Mouse (Mus musculus) heart, adult 2 months (tissue): ENCODE measurements around the gene Alg14. TPM values are rescaled to one million over a fixed set of nuclear protein-coding genes. Genes with fewer than 3 reads are reported as not detected.

Source experiments
- DNase-seq, 2 experiments: peaks; one replicate each; pipeline ENCODE4 v3.0.0; 2021
- H3K27ac ChIP-seq: fragments of 200-600 bp; 2 replicates; pipeline ENCODE4 v1.8.1; 2022
- H3K27me3 ChIP-seq: fragments of 200-500 bp; 2 replicates; pipeline ENCODE4 v1.6.1; 2012; ENCODE audit warnings: mild to moderate bottlenecking, low read length, inconsistent platforms, mixed read lengths; ENCODE audit not compliant: control insufficient read depth, insufficient read depth
- H3K36me3 ChIP-seq: fragments of 200-500 bp; 2 replicates; pipeline ENCODE4 v1.6.1; 2012; ENCODE audit warnings: low read length, inconsistent platforms; ENCODE audit not compliant: control insufficient read depth, insufficient read depth
- H3K4me1 ChIP-seq: fragments of 200-500 bp; 2 replicates; pipeline ENCODE4 v1.6.1; 2011; ENCODE audit warnings: low read length; ENCODE audit not compliant: control insufficient read depth, insufficient read depth
- H3K4me3 ChIP-seq: fragments of 200-600 bp; 2 replicates; pipeline ENCODE4 v1.8.1; 2022
- H3K79me2 ChIP-seq: fragments of 200-500 bp; replicated peaks from 2 replicates; pipeline ENCODE4 v1.6.1; 2012; ENCODE audit warnings: mild to moderate bottlenecking, inconsistent platforms, low read length, moderate library complexity, mixed read lengths; ENCODE audit not compliant: control insufficient read depth, insufficient read depth
- H3K9ac ChIP-seq: fragments of 200-500 bp; 2 replicates; pipeline ENCODE4 v1.6.1; 2012; ENCODE audit warnings: low read depth, mild to moderate bottlenecking, control low read depth, inconsistent platforms, low read length, mixed read lengths
- CTCF ChIP-seq: fragments of 200-600 bp; IDR thresholded peaks from 2 replicates; pipeline ENCODE4 v1.8.1; 2022; ENCODE audit warnings: antibody characterized with exemption, mild to moderate bottlenecking, moderate library complexity
- EP300 ChIP-seq: fragments of 200-500 bp; IDR thresholded peaks from 2 replicates; pipeline ENCODE4 v1.6.1; 2011; ENCODE audit warnings: low read depth, low read length, control low read depth; ENCODE audit not compliant: insufficient read depth
- POLR2A ChIP-seq: fragments of 200-500 bp; IDR thresholded peaks from 2 replicates; pipeline ENCODE4 v1.6.1; 2011; ENCODE audit warnings: mild to moderate bottlenecking, low read depth, low read length, control low read depth; ENCODE audit not compliant: insufficient read depth
- WGBS: fragments of 180-500 bp; shearing (Covaris S2); methylation state at CpG from one replicate; pipeline ENCODE4 v1.1.7; 2018; 5-methylcytosine and 5-hydroxymethylcytosine counted together
- intact Hi-C: fragments of 180-260 bp; cut with DNase I; formaldehyde crosslinking; loops from one replicate; pipeline ENCODE4 v1.15.1; 2025
- polyA plus RNA-seq: library from polyadenylated mRNA; depleted of rRNA; stranded (reverse); fragments of >200 nt; gene quantifications from 2 replicates; pipeline ENCODE4 v1.2.3, GENCODE M21; 2012
- total RNA-seq, 2 experiments: library from RNA; stranded (reverse); gene quantifications; 2 replicates each; pipeline ENCODE4 v1.2.3; 2021

The Alg14 gene
- total and polyA plus RNA-seq, 3 experiments: 9.1 to 12.5 (median 10.4) TPM

GRCm38 (mm10) chr3:121365131-121365530 lies 73.6 kb downstream of the Alg14 start:
- TF ChIP-seq CTCF (no peak), EP300 (no peak), POLR2A (no peak)
- Histone ChIP-seq H3K27me3 (no peaks in the 10 kb centered on the region), H3K36me3 (no peaks in the 10 kb centered on the region), H3K27ac (peak overlapping the region; percentile 69), H3K79me2 (no peaks in the 10 kb centered on the region), H3K4me1 (peaks cover 7% of the 10 kb centered on the region), H3K4me3 (no peak overlapping the region), H3K9ac (no peak overlapping the region)
- intact Hi-C loops: loop anchor here (2.0 kb wide), 1 partner anchor 62 kb away; the partner anchor contains the start of gene Cnn3
- peak in 1 of 2 experiments; percentile 26 for DNase-seq
- 43% methylated on average over 8 of the region's 8 CpGs for WGBS

GRCm38 (mm10) chr3:121368616-121369015 lies 77.0 kb downstream of the Alg14 start:
- H3K27ac ChIP-seq: no peak overlapping the region
- peaks cover 9% of the 10 kb centered on the region for H3K4me1 ChIP-seq
- H3K9ac ChIP-seq: no peak overlapping the region
- no peaks in the 10 kb centered on the region for H3K36me3 ChIP-seq
- H3K4me3 ChIP-seq: no peak overlapping the region
- H3K79me2 ChIP-seq: no peaks in the 10 kb centered on the region
- intact Hi-C loops: no loop called here
- no peaks in the 10 kb centered on the region for H3K27me3 ChIP-seq
- 92% methylated on average over 4 of the region's 4 CpGs for WGBS
- no peak for DNase-seq
- TF ChIP-seq CTCF: no peak
- no peak for TF ChIP-seq EP300
- no peak for TF ChIP-seq POLR2A

- Histone ChIP-seq H3K27ac (peak overlapping the region; percentile 43; the same call in 1 of the 2 replicates), H3K4me3 (no peak overlapping the region), H3K36me3 (no peaks in the 10 kb centered on the region), H3K9ac (no peak overlapping the region), H3K27me3 (no peaks in the 10 kb centered on the region), H3K79me2 (no peaks in the 10 kb centered on the region), H3K4me1 (peaks cover 8% of the 10 kb centered on the region)
- intact Hi-C loops: no loop called here
- WGBS: 54% methylated on average over 6 of the region's 6 CpGs
- TF ChIP-seq CTCF: no peak
- 0 out of 2 replicates have a peak, but pooled peaks have one; percentile 15 for TF ChIP-seq EP300
- peak in 1 of 2 experiments; percentile 42 for DNase-seq
Observed at GRCm38 (mm10) chr3:121369517-121369916, 77.9 kb downstream of the Alg14 start.

- peaks cover 5% of the 10 kb centered on the region for H3K4me1 ChIP-seq
- no peaks in the 10 kb centered on the region for H3K79me2 ChIP-seq
- peak overlapping the region; percentile 40; the same call in 1 of the 2 replicates for H3K27ac ChIP-seq
- intact Hi-C loops: no loop called here
- H3K36me3 ChIP-seq: no peaks in the 10 kb centered on the region
- peak overlapping the region; percentile 16 for H3K4me3 ChIP-seq
- 73% methylated on average over 13 of the region's 13 CpGs for WGBS
- DNase-seq: peak in 1 of 2 experiments; percentile 35
- H3K9ac ChIP-seq: no peak overlapping the region
- no peaks in the 10 kb centered on the region for H3K27me3 ChIP-seq
- TF ChIP-seq CTCF (no peak), POLR2A (no peak), EP300 (no peak)
Observed at GRCm38 (mm10) chr3:121370301-121370700, 78.7 kb downstream of the Alg14 start.

DNA sequence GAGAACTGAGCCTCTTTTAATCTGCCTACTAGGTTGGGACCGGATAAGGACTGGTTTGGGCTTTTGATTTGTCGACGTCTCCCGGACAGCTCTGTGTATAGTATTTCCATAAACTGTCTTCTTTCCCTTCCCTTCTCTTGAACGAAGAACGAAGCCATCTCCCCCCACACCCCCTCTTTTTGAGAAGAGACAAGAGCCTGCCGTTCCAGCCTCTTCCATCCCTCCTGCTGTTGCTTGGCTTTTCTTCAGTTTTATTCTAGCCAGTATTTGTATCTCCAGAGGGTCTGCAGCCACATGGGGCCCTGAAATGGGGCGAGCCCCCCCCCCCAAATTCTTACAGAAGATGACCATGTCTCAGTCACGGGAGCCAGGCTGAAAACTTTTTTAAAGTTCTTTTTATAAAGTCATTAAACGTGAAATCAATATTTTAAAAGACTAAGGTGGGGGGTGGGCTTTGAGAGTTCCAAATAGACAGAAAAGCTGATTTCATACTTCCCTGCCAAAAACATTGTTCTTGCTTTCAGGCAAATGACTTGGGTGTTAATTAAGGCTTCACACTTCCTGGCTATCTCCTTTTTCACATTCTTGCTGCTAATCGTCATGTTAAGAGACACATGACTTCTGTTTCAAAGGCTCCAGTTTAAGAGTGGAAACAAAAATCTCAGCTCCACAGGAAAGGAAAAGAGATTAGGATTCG lies 79.4 kb downstream of the Alg14 start:
- Histone ChIP-seq H3K4me3 (peak overlapping the region; percentile 16; the same call in 1 of the 2 replicates), H3K27ac (peak overlapping the region; percentile 40; the same call in 1 of the 2 replicates), H3K9ac (no peak overlapping the region), H3K36me3 (no peaks in the 10 kb centered on the region), H3K4me1 (peaks cover 5% of the 10 kb centered on the region), H3K79me2 (no peaks in the 10 kb centered on the region), H3K27me3 (no peaks in the 10 kb centered on the region)
- intact Hi-C loops: no loop called here
- WGBS: 48% methylated on average over 12 of the region's 12 CpGs
- no peak for TF ChIP-seq EP300
- no peak for TF ChIP-seq CTCF
- TF ChIP-seq POLR2A: no peak
- DNase-seq: no peak

- no peak overlapping the region for H3K4me3 ChIP-seq
- no peaks in the 10 kb centered on the region for H3K36me3 ChIP-seq
- no peak overlapping the region for H3K9ac ChIP-seq
- no peak for TF ChIP-seq EP300
- H3K27me3 ChIP-seq: no peaks in the 10 kb centered on the region
- intact Hi-C loops: no loop called here
- 61% methylated on average over 8 of the region's 8 CpGs for WGBS
- DNase-seq: no peak
- peaks cover 5% of the 10 kb centered on the region for H3K4me1 ChIP-seq
- H3K27ac ChIP-seq: peak overlapping the region; percentile 30; the same call in 1 of the 2 replicates
- H3K79me2 ChIP-seq: no peaks in the 10 kb centered on the region
Observed at GRCm38 (mm10) chr3:121371527-121372220, 80.1 kb downstream of the Alg14 start.
